Mouse (Mus musculus) thymus, postnatal 36 days (tissue): ENCODE results near the gene Tigar.

Experiments used
- DNase-seq, 2 experiments: peaks; one replicate each; pipeline ENCODE4 v3.0.0; 2022; ENCODE audit warnings: mixed read lengths in 2 of 2

Gene Tigar

GRCm38 (mm10) chr6:127109402-127109930 is at the start of gene Tigar:
Tigar (minus strand) TSS chr6:127109557.
- peak; percentile 93 to 95 for DNase-seq

GRCm38 (mm10) chr6:127157321-127157720 is 48.0 kb upstream of the Tigar start:
- DNase-seq: no peak

- peak; percentile 39 to 60 for DNase-seq
Measured at GRCm38 (mm10) chr6:127155468-127155867, 46.1 kb upstream of the Tigar start.

GRCm38 (mm10) chr6:127154708-127155268 is 45.4 kb upstream of the Tigar start:
- peak; percentile 72 to 78 for DNase-seq

GRCm38 (mm10) chr6:127153972-127154707 is 44.8 kb upstream of the Tigar start:
- DNase-seq: peak; percentile 29 to 32

GRCm38 (mm10) chr6:127153296-127153800 is 44.0 kb upstream of the Tigar start:
- DNase-seq: peak; percentile 25 to 42

- peak; percentile 57 to 77 for DNase-seq
Measured at GRCm38 (mm10) chr6:127152106-127152951, 43.0 kb upstream of the Tigar start, which contains the start of gene Ccnd2. Ccnd2 (minus strand) TSS chr6:127152193.

- DNase-seq: peak; percentile 54 to 66
Measured at GRCm38 (mm10) chr6:127151565-127152105, 42.3 kb upstream of the Tigar start.

GRCm38 (mm10) chr6:127150663-127151564 is 41.6 kb upstream of the Tigar start:
- DNase-seq: peak; percentile 40 to 56

GRCm38 (mm10) chr6:127149944-127150662 is 40.7 kb upstream of the Tigar start:
- DNase-seq: peak; percentile 31 to 33

- peak; percentile 55 for DNase-seq
Measured at GRCm38 (mm10) chr6:127149303-127149943, 40.1 kb upstream of the Tigar start.

- DNase-seq: peak in 1 of 2 experiments; percentile 15
Measured at GRCm38 (mm10) chr6:127148526-127149302, 39.4 kb upstream of the Tigar start.

GRCm38 (mm10) chr6:127147665-127148064 is 38.3 kb upstream of the Tigar start:
- peak; percentile 79 for DNase-seq

- no peak for DNase-seq
Measured at GRCm38 (mm10) chr6:127146322-127146947, 37.1 kb upstream of the Tigar start.

- DNase-seq: no peak
Measured at GRCm38 (mm10) chr6:127145464-127146190, 36.3 kb upstream of the Tigar start.

GRCm38 (mm10) chr6:127143576-127144288 is 34.4 kb upstream of the Tigar start:
- no peak for DNase-seq

GRCm38 (mm10) chr6:127143124-127143520 is 33.8 kb upstream of the Tigar start:
- no peak for DNase-seq
